ENCODE assay signal across 26 mouse cellular contexts in the genomic region with DNA sequence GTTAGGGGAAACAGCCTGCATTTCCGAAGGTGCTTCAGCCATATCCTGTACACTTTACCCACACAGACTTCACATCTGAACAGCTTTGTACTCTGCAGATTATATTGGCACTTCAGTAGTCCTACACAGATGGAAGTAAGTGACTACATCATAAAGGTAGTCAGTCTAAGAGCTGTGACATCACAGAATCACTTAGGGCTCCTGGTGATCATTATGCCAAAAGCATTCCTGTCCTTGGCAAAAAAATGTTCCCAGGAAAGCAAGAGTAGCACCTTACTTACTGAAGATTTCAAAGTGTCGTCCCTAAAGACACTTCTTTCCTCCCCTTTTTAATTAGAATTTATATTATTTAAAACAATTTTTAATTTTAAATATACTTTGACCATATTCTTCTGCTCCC. TPM values are rescaled to one million over a fixed set of nuclear protein-coding genes. Genes with fewer than 3 reads are reported as not detected.
"Had no signal": no experiment of that assay in that cellular context is flagged by ENCODE, and none has a peak within 500 bp of the region (broad histone marks: within the 10 kb centered on the region; RNA-seq: fewer than 3 reads in every experiment).

A gene (minus strand): TSS at position 101 of the 400 bp plus-strand sequence.

- H3K27me3 ChIP-seq: neural tube, embryonic 12.5 days; neural tube, embryonic 13.5 days; neural tube, embryonic 15.5 days; stomach, embryonic 15.5 days had no signal

- H3K4me1 ChIP-seq: neural tube, embryonic 12.5 days; neural tube, embryonic 13.5 days; neural tube, embryonic 15.5 days; stomach, embryonic 15.5 days had no signal

- H3K4me3 ChIP-seq: neural tube, embryonic 12.5 days; neural tube, embryonic 13.5 days; neural tube, embryonic 15.5 days; stomach, embryonic 15.5 days had no signal

- H3K36me3 ChIP-seq: neural tube, embryonic 12.5 days; neural tube, embryonic 13.5 days; neural tube, embryonic 15.5 days; stomach, embryonic 15.5 days had no signal

- H3K27ac ChIP-seq: neural tube, embryonic 12.5 days; neural tube, embryonic 13.5 days; neural tube, embryonic 15.5 days; stomach, embryonic 15.5 days; stomach, postnatal 0 days had no signal

- DNase-seq: retina, postnatal 1 day; right cerebral cortex, adult 18-20 months; right cerebral cortex, postnatal 14 days; right cerebral cortex, postnatal 25 days; right cerebral cortex, postnatal 4 days; spleen, adult 18-20 months; thymus, adult 18-20 months; thymus, adult 2 months; thymus, postnatal 14 days; thymus, postnatal 25 days; thymus, postnatal 36 days; thymus, postnatal 4 days had no signal

RNA-seq across cellular contexts. Expression of the gene that starts here (rescaled TPM):
- total RNA-seq: neutrophil, adult 5-6 weeks had no signal
- polyA plus RNA-seq: neural tube, embryonic 11.5 days; neural tube, embryonic 12.5 days; neural tube, embryonic 13.5 days; neural tube, embryonic 14.5 days; neural tube, embryonic 15.5 days; small intestine, adult 2 months; spleen, adult 2 months; stomach, embryonic 14.5 days; stomach, embryonic 15.5 days; stomach, embryonic 16.5 days; stomach, postnatal 0 days; thymus, adult 2 months; thymus, postnatal 0 days; urinary bladder, adult 2 months had no signal
